Mouse (Mus musculus): ENCODE measurements at regions not wholly inside any gene's neighbourhood (a gene's known extent, or its start where the extent isn't known, plus 50 kb on each side); places are given as distances from the start of the nearest gene placed in this dataset.

DNA sequence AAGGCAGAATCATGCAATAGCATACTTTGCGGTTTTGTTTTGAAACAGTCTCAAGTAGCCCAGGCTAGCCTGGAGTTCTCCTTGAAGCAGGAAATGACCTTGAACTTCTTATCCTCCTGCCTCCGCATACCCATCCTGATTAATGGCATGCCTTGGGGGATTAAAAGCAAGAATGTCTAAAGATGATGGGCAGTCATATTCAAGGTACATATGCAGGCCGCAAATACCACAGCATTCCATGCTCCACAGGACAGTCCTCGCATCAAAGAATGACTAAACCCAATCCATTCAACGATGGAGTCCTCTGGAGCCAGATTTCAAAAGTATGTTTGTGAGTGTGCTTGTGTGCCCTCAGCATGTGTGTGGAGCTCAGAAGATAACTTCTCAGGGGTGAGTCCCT is 69.1 kb upstream of the Tbx3 start:
- WGBS, result 90% methylated on average over 5 of the region's 5 CpGs
- H3K4me3 ChIP-seq (ENCODE audit: low read depth, low read length), result no peak overlapping the region
- H3K9ac ChIP-seq (ENCODE audit: low read length), result no peak overlapping the region
- ATAC-seq (replicated peaks; ENCODE audit: low FRiP score, low TSS enrichment, low read depth) (no peak), DNase-seq (ENCODE audit: low spot score) (no peak)
- no peaks in the 10 kb centered on the region for H3K27me3 ChIP-seq (replicated peaks; ENCODE audit: control insufficient read depth, insufficient read depth, low read length)
- H3K27ac ChIP-seq (ENCODE audit: low read depth), result no peak overlapping the region
- peaks cover 5% of the 10 kb centered on the region; the same call in 1 of the 2 replicates for H3K4me1 ChIP-seq (replicated peaks; ENCODE audit: control insufficient read depth, insufficient read depth, low read length)
- H3K9me3 ChIP-seq (ENCODE audit: control insufficient read depth, low read length), result no peaks in the 10 kb centered on the region
- H3K4me2 ChIP-seq (ENCODE audit: low read length), result no peak overlapping the region
- no peaks in the 10 kb centered on the region for H3K36me3 ChIP-seq (ENCODE audit: control insufficient read depth, insufficient read depth, low read length)

DNA sequence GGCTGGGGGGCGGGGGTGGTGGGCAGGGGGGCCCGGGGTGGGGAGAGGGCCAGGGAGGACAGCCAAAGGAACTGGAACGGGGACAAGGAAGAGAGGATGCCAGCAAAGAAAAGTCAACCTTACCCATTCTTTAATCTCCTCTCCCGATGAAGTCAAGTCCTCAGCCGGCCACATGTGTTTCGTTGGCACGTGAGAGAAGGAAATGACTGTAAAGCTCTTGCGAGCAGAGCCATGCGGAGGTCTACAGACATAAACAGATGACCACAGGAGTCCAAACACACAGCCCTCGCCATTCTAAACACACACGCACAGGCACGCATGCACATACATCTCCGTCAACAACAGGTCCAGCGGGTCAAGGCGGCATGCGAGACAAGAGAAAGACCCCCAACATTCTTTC is 68.5 kb upstream of the Tbx3 start:
- DNase-seq (ENCODE audit: low spot score), result no peak
- no peak overlapping the region for H3K9ac ChIP-seq (ENCODE audit: low read length)
- no peaks in the 10 kb centered on the region for H3K36me3 ChIP-seq (ENCODE audit: control insufficient read depth, insufficient read depth, low read length)
- ATAC-seq (replicated peaks; ENCODE audit: low FRiP score, low TSS enrichment, low read depth), result no peak
- H3K4me2 ChIP-seq (ENCODE audit: low read length), result no peak overlapping the region
- no peaks in the 10 kb centered on the region for H3K9me3 ChIP-seq (ENCODE audit: control insufficient read depth, low read length)
- no peak overlapping the region for H3K4me3 ChIP-seq (ENCODE audit: low read depth, low read length)
- H3K27ac ChIP-seq (ENCODE audit: low read depth), result no peak overlapping the region
- WGBS, result 47% methylated on average over 16 of the region's 16 CpGs
- peaks cover under 1% of the 10 kb centered on the region; the same call in 1 of the 2 replicates for H3K4me1 ChIP-seq (replicated peaks; ENCODE audit: control insufficient read depth, insufficient read depth, low read length)
- H3K27me3 ChIP-seq (replicated peaks; ENCODE audit: control insufficient read depth, insufficient read depth, low read length), result no peaks in the 10 kb centered on the region

DNA sequence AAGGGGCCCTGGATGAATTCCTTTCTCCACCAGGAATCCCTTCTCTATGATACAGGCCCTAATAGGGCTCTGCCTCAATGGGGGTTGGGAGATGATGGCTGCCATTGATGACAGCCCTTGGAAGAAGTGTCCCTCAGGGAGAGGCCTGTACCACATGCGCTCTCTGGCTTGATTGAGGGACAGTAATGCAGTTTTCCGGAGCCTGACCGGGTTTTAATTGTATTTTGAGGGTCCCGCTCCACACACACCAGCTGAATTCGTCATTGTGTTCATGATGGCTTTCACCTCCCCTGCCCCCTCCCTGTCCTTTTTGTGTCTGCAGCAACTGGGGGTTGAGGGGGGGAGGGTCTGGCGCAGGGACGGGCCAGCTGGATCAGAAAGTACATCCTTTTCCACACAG is 65.0 kb upstream of the Tbx3 start:
- H3K4me2 ChIP-seq (ENCODE audit: low read length), result no peak overlapping the region
- DNase-seq (ENCODE audit: low spot score) (no peak), ATAC-seq (replicated peaks; ENCODE audit: low FRiP score, low TSS enrichment, low read depth) (peak; percentile 45)
- H3K4me1 ChIP-seq (replicated peaks; ENCODE audit: control insufficient read depth, insufficient read depth, low read length), result peaks cover 6% of the 10 kb centered on the region; the same call in 1 of the 2 replicates
- no peaks in the 10 kb centered on the region for H3K27me3 ChIP-seq (replicated peaks; ENCODE audit: control insufficient read depth, insufficient read depth, low read length)
- no peak overlapping the region for H3K9ac ChIP-seq (ENCODE audit: low read length)
- H3K4me3 ChIP-seq (ENCODE audit: low read depth, low read length), result no peak overlapping the region
- WGBS, result 60% methylated on average over 7 of the region's 7 CpGs
- no peak overlapping the region for H3K27ac ChIP-seq (ENCODE audit: low read depth)
- H3K9me3 ChIP-seq (ENCODE audit: control insufficient read depth, low read length), result no peaks in the 10 kb centered on the region
- H3K36me3 ChIP-seq (ENCODE audit: control insufficient read depth, insufficient read depth, low read length), result no peaks in the 10 kb centered on the region

DNA sequence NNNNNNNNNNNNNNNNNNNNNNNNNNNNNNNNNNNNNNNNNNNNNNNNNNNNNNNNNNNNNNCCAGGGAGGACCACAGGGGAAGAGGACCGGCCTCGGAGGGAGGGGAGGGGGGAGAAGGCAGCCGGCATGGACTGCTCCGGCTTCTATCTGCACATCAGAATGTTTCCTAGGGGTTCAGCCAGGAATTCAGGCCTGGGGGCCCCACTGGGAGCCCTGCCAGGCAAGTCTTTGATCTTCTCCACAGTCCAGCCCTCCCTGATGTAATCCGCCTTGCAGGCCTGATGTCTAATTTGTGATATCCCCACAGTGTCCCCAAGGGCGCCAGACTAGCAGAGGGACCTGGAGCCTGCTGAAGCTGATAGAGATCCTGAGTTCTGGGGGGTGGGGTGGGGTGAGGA is 57.1 kb upstream of the Tbx3 start:
- no peak; the same call in 1 of the 2 replicates for ATAC-seq (replicated peaks; ENCODE audit: low FRiP score, low TSS enrichment, low read depth)
- Histone ChIP-seq H3K4me2 (ENCODE audit: low read length) (no peak overlapping the region), H3K36me3 (ENCODE audit: control insufficient read depth, insufficient read depth, low read length) (no peaks in the 10 kb centered on the region), H3K4me1 (replicated peaks; ENCODE audit: control insufficient read depth, insufficient read depth, low read length) (peaks cover 17% of the 10 kb centered on the region; the same call in 1 of the 2 replicates), H3K9me3 (ENCODE audit: control insufficient read depth, low read length) (no peaks in the 10 kb centered on the region), H3K4me3 (ENCODE audit: low read depth, low read length) (no peak overlapping the region), H3K9ac (ENCODE audit: low read length) (no peak overlapping the region), H3K27me3 (replicated peaks; ENCODE audit: control insufficient read depth, insufficient read depth, low read length) (no peaks in the 10 kb centered on the region), H3K27ac (ENCODE audit: low read depth) (no peak overlapping the region)
- WGBS, result 28% methylated on average over 6 of the region's 6 CpGs
- no peak for DNase-seq (ENCODE audit: low spot score)

GRCm38 (mm10) chr5:119613981-119614770 is 56.3 kb upstream of the Tbx3 start:
- Histone ChIP-seq H3K9me3 (ENCODE audit: control insufficient read depth, low read length) (no peaks in the 10 kb centered on the region), H3K27me3 (replicated peaks; ENCODE audit: control insufficient read depth, insufficient read depth, low read length) (no peaks in the 10 kb centered on the region), H3K36me3 (ENCODE audit: control insufficient read depth, insufficient read depth, low read length) (no peaks in the 10 kb centered on the region), H3K4me3 (ENCODE audit: low read depth, low read length) (no peak overlapping the region), H3K4me1 (replicated peaks; ENCODE audit: control insufficient read depth, insufficient read depth, low read length) (peaks cover 11% of the 10 kb centered on the region; the same call in 1 of the 2 replicates), H3K27ac (ENCODE audit: low read depth) (no peak overlapping the region), H3K4me2 (ENCODE audit: low read length) (no peak overlapping the region), H3K9ac (ENCODE audit: low read length) (no peak overlapping the region)
- 86% methylated on average over 10 of the region's 10 CpGs for WGBS
- DNase-seq (ENCODE audit: low spot score), result no peak
- no peak for ATAC-seq (replicated peaks; ENCODE audit: low FRiP score, low TSS enrichment, low read depth)

DNA sequence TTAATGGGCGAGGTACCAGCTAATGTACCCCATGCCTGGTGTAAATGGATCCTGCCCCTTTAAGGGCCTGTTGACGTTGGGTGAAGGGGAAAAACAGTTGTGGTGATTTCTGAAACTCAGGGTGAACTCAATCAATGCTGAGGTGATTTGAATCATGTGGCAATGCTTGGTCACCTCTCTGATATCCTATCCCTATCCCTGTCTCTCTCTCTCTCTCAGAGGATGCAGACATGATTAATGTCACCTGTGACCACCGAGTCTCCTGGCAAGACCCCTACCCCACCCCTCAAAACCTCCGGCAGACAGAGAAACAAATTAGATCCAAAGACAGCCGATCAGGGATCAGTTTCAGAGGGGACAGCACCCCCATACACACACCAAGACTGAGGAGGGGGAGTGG is 54.8 kb upstream of the Tbx3 start:
- ATAC-seq (replicated peaks; ENCODE audit: low FRiP score, low TSS enrichment, low read depth), result no peak
- Histone ChIP-seq H3K9me3 (ENCODE audit: control insufficient read depth, low read length) (no peaks in the 10 kb centered on the region), H3K4me3 (ENCODE audit: low read depth, low read length) (no peak overlapping the region), H3K4me1 (replicated peaks; ENCODE audit: control insufficient read depth, insufficient read depth, low read length) (peaks cover 19% of the 10 kb centered on the region), H3K4me2 (ENCODE audit: low read length) (no peak overlapping the region), H3K27me3 (replicated peaks; ENCODE audit: control insufficient read depth, insufficient read depth, low read length) (no peaks in the 10 kb centered on the region), H3K27ac (ENCODE audit: low read depth) (no peak overlapping the region), H3K9ac (ENCODE audit: low read length) (no peak overlapping the region), H3K36me3 (ENCODE audit: control insufficient read depth, insufficient read depth, low read length) (no peaks in the 10 kb centered on the region)
- DNase-seq (ENCODE audit: low spot score), result no peak
- 36% methylated on average over 5 of the region's 5 CpGs for WGBS

- Histone ChIP-seq H3K27me3 (replicated peaks; ENCODE audit: control insufficient read depth, insufficient read depth, low read length) (no peaks in the 10 kb centered on the region), H3K9me3 (ENCODE audit: control insufficient read depth, low read length) (no peaks in the 10 kb centered on the region), H3K4me3 (ENCODE audit: low read depth, low read length) (no peak overlapping the region), H3K4me1 (replicated peaks; ENCODE audit: control insufficient read depth, insufficient read depth, low read length) (peaks cover 15% of the 10 kb centered on the region), H3K27ac (ENCODE audit: low read depth) (no peak overlapping the region), H3K36me3 (ENCODE audit: control insufficient read depth, insufficient read depth, low read length) (no peaks in the 10 kb centered on the region), H3K4me2 (ENCODE audit: low read length) (no peak overlapping the region), H3K9ac (ENCODE audit: low read length) (no peak overlapping the region)
- DNase-seq (ENCODE audit: low spot score) (no peak), ATAC-seq (replicated peaks; ENCODE audit: low FRiP score, low TSS enrichment, low read depth) (no peak)
- 89% methylated on average over 2 of the region's 2 CpGs for WGBS
Measured at GRCm38 (mm10) chr5:119617856-119618255, 52.6 kb upstream of the Tbx3 start.

DNA sequence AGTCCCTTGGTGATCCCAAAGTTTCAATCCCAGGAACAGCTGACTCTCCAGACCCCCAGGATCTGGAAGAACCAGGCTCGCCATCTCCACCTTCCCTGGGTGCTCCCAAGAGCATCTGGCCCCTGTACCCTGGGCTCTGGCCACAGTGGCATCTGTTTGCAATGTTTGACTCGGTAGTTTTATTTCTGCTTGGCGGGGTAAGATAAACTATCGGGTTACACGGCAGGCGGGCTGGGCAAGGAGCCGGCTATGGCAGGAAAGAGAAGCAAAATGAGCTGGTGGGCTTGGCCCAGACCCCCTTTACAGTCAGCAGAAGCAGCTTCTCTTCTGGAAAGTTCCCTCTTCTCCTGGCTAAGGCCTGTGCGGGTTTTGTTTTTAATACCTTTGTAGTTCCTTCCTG is 50.6 kb upstream of the Tbx3 start:
- H3K27ac ChIP-seq (ENCODE audit: low read depth), result no peak overlapping the region
- H3K4me3 ChIP-seq (ENCODE audit: low read depth, low read length), result no peak overlapping the region
- H3K9me3 ChIP-seq (ENCODE audit: control insufficient read depth, low read length), result no peaks in the 10 kb centered on the region
- H3K9ac ChIP-seq (ENCODE audit: low read length), result no peak overlapping the region
- 21% methylated on average over 8 of the region's 8 CpGs for WGBS
- no peak overlapping the region for H3K4me2 ChIP-seq (ENCODE audit: low read length)
- no peak for ATAC-seq (replicated peaks; ENCODE audit: low FRiP score, low TSS enrichment, low read depth)
- H3K36me3 ChIP-seq (ENCODE audit: control insufficient read depth, insufficient read depth, low read length), result no peaks in the 10 kb centered on the region
- H3K27me3 ChIP-seq (replicated peaks; ENCODE audit: control insufficient read depth, insufficient read depth, low read length), result no peaks in the 10 kb centered on the region
- H3K4me1 ChIP-seq (replicated peaks; ENCODE audit: control insufficient read depth, insufficient read depth, low read length), result peaks cover 11% of the 10 kb centered on the region
- DNase-seq (ENCODE audit: low spot score), result no peak

Data from intestine, embryonic 14.5 days (tissue).